Mouse (Mus musculus): ENCODE measurements around the gene Ninj1. TPM values are rescaled to one million over a fixed set of nuclear protein-coding genes. Genes with fewer than 3 reads are reported as not detected.

Ninj1 gene
- polyA plus RNA-seq, 1 experiment from 2014 or later: 65.0 TPM

DNA sequence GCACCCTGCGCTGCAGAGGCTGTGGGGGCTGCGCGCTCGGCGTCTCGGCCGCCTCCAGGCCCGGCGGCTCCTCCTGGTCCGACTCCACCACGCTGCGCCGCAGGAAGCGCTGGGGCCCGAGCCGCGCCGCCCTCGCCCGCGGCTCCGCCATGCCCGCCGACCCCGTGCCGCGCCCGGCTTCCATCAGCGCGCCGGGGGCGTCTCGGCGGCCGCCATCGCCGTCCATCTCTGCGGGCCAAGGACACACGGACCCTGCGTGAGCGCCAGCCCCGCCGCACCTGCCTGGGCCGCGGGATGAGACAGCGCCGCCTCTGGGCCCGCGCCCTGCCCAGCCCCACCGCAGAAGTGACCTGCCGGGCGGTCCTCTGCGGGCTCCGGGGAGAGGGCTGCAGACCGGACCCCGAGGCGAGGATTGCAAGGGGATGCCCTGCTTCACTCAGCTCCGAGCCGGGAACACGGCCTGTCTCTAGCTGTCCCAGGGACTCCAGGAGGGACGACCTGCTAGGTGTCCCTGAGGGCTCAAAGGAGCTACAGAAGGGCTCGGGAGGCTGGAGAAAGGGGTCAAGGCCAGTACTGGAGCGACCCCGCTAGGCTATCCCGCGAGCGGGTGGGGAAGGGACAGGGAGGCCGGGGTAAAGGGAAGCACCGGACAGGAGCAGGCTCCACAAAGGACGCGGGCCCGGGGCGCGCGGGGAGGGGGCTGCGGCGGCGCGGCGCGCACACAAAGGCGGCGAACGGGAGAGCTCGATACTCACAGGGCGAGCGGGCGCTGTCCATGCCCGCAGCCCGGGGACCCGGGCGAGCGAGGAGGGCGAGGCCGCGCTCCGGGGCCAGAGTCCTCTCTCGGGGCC is 40.1 kb upstream of the Ninj1 start:
- peak; percentile 70 for ATAC-seq (ENCODE audit: low read depth)
- Histone ChIP-seq H3K9ac (ENCODE audit: low read depth, low read length) (peak overlapping the region; percentile 72), H3K4me1 (ENCODE audit: control insufficient read depth, insufficient read depth, low read length) (peaks cover 6% of the 10 kb centered on the region; the same call in 1 of the 2 replicates), H3K27me3 (replicated peaks; ENCODE audit: control insufficient read depth, insufficient read depth, low read length) (peaks cover 26% of the 10 kb centered on the region), H3K27ac (replicated peaks; ENCODE audit: low read depth, low read length) (no peak overlapping the region), H3K9me3 (ENCODE audit: control insufficient read depth, low read length) (no peaks in the 10 kb centered on the region), H3K4me3 (ENCODE audit: low read depth, low read length) (peak overlapping the region; percentile 64), H3K4me2 (ENCODE audit: low read depth, low read length) (peak overlapping the region; percentile 92), H3K36me3 (ENCODE audit: control insufficient read depth, insufficient read depth, low read length) (no peaks in the 10 kb centered on the region)
- WGBS: 0% methylated on average over 15 of the region's 98 CpGs
- DNase-seq (ENCODE audit: low spot score): peak; percentile 41

DNA sequence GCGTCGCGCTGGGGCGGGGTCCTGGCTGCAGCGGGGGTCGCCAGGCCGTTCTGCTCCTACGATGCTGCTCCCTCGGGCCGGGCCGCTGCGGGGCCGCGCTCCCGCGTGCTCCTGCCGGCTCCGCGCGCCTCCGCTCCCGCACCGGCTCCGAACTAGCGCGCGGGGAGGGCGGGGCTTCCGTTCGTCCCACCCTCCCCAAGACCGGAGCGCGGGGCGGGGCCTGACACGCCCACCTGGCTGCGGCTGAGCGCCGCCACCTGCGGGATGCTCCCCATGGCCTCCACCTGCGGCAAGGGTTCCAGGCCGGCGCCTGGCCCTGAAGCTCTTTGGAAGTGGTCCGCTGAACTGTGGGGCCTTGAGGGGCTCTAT is 39.4 kb upstream of the Ninj1 start, which contains the start of gene Wnk2:
Gene Wnk2, minus strand, starts transcription at position 157 of the 369 bp plus-strand sequence.
- 2% methylated on average over 20 of the region's 43 CpGs for WGBS
- peak; percentile 82 for DNase-seq (ENCODE audit: low spot score)
- Histone ChIP-seq H3K9me3 (ENCODE audit: control insufficient read depth, low read length) (no peaks in the 10 kb centered on the region), H3K4me1 (ENCODE audit: control insufficient read depth, insufficient read depth, low read length) (peaks cover 6% of the 10 kb centered on the region; the same call in 1 of the 2 replicates), H3K4me2 (ENCODE audit: low read depth, low read length) (peak within 1 kb of the TSS; percentile 92), H3K36me3 (ENCODE audit: control insufficient read depth, insufficient read depth, low read length) (no peaks in the 10 kb centered on the region), H3K9ac (ENCODE audit: low read depth, low read length) (peak within 1 kb of the TSS; percentile 72), H3K27ac (replicated peaks; ENCODE audit: low read depth, low read length) (no peak within 1 kb of the TSS), H3K27me3 (replicated peaks; ENCODE audit: control insufficient read depth, insufficient read depth, low read length) (peaks cover 26% of the 10 kb centered on the region), H3K4me3 (ENCODE audit: low read depth, low read length) (peak within 1 kb of the TSS; percentile 64)
- peak; percentile 75 for ATAC-seq (ENCODE audit: low read depth)

DNA sequence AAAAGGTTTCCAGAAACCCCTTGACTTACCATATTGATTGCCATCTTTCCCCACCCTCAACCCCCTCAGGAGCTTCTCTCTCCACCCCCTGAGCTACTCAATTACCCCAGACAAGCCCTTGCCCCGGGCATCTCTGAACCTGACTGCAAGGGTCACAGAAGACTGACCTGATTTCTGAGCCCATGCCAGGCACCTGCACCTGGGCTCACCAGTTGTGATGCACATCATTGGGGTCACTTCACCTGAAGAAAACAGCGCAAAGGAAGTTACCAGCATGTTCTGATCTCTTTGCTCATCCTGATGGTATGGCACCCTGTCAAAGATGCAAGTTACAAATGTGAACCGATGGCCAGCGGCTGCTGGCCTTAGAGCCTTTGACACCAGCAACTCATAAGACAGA is 38.6 kb upstream of the Ninj1 start:
- no peak overlapping the region for H3K4me2 ChIP-seq (ENCODE audit: low read depth, low read length)
- no peaks in the 10 kb centered on the region for H3K9me3 ChIP-seq (ENCODE audit: control insufficient read depth, low read length)
- H3K36me3 ChIP-seq (ENCODE audit: control insufficient read depth, insufficient read depth, low read length): no peaks in the 10 kb centered on the region
- no peak overlapping the region for H3K9ac ChIP-seq (ENCODE audit: low read depth, low read length)
- H3K4me1 ChIP-seq (ENCODE audit: control insufficient read depth, insufficient read depth, low read length): peaks cover 6% of the 10 kb centered on the region; the same call in 1 of the 2 replicates
- WGBS: 82% methylated on average over 4 of the region's 4 CpGs
- H3K27ac ChIP-seq (replicated peaks; ENCODE audit: low read depth, low read length): no peak overlapping the region
- H3K27me3 ChIP-seq (replicated peaks; ENCODE audit: control insufficient read depth, insufficient read depth, low read length): peaks cover 26% of the 10 kb centered on the region
- no peak for ATAC-seq (ENCODE audit: low read depth)
- no peak overlapping the region for H3K4me3 ChIP-seq (ENCODE audit: low read depth, low read length)
- no peak for DNase-seq (ENCODE audit: low spot score)

DNA sequence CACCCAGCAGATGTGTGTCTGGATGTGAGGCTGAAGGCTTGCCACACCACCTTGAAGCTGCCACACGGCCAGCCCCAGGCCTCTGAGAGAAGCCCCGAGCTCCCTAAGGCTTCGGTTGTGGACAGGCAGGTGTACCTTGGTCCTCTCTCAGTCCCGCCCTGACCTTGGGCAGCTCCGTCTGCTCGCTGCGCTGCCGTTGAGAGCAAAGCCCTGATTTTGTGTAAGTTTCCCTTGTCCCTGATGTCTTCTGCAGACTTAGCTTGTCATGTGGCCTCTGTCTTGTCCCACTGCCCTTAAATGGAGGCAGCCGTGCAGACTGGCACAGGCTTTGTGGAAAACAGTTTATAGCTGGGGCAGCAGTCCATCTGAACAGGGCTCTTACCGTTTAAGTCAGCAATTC is 33.3 kb upstream of the Ninj1 start:
- DNase-seq (ENCODE audit: low spot score): no peak
- 70% methylated on average over 10 of the region's 10 CpGs for WGBS
- no peak overlapping the region for H3K4me2 ChIP-seq (ENCODE audit: low read depth, low read length)
- no peak overlapping the region for H3K27ac ChIP-seq (replicated peaks; ENCODE audit: low read depth, low read length)
- no peak for ATAC-seq (ENCODE audit: low read depth)
- H3K4me1 ChIP-seq (ENCODE audit: control insufficient read depth, insufficient read depth, low read length): no peaks in the 10 kb centered on the region
- H3K9ac ChIP-seq (ENCODE audit: low read depth, low read length): no peak overlapping the region
- H3K36me3 ChIP-seq (ENCODE audit: control insufficient read depth, insufficient read depth, low read length): no peaks in the 10 kb centered on the region
- H3K27me3 ChIP-seq (replicated peaks; ENCODE audit: control insufficient read depth, insufficient read depth, low read length): peaks cover 1% of the 10 kb centered on the region; the same call in 1 of the 2 replicates
- H3K4me3 ChIP-seq (ENCODE audit: low read depth, low read length): no peak overlapping the region
- H3K9me3 ChIP-seq (ENCODE audit: control insufficient read depth, low read length): 0 out of 2 replicates have a peak, but pooled peaks cover 3% of the 10 kb centered on the region

DNA sequence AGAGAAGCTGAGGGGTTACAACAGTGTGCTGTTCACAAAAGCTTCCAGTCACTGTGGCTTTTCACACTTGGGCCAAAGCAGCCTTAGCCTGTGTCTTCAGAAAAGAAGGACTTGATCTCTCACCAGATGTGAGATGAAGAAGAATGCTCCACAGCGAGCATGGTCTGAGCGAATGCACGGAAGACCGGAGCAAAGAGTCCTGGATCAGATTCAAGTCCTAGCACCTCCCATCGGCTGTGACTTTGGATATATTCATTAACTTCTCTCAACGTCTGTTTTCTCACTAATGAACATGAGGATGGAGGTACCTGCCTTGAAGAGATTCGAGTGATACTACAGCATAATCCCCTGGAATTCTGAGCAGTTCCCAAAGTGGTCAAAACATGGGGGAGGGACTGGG is 32.7 kb upstream of the Ninj1 start:
- Histone ChIP-seq H3K36me3 (ENCODE audit: control insufficient read depth, insufficient read depth, low read length) (no peaks in the 10 kb centered on the region), H3K9me3 (ENCODE audit: control insufficient read depth, low read length) (0 out of 2 replicates have a peak, but pooled peaks cover 3% of the 10 kb centered on the region), H3K4me3 (ENCODE audit: low read depth, low read length) (no peak overlapping the region), H3K27ac (replicated peaks; ENCODE audit: low read depth, low read length) (no peak overlapping the region), H3K9ac (ENCODE audit: low read depth, low read length) (no peak overlapping the region), H3K4me2 (ENCODE audit: low read depth, low read length) (no peak overlapping the region), H3K27me3 (replicated peaks; ENCODE audit: control insufficient read depth, insufficient read depth, low read length) (no peaks in the 10 kb centered on the region; the same call in 1 of the 2 replicates), H3K4me1 (ENCODE audit: control insufficient read depth, insufficient read depth, low read length) (no peaks in the 10 kb centered on the region)
- DNase-seq (ENCODE audit: low spot score) (no peak), ATAC-seq (ENCODE audit: low read depth) (no peak)
- WGBS: 47% methylated on average over 7 of the region's 7 CpGs

DNA sequence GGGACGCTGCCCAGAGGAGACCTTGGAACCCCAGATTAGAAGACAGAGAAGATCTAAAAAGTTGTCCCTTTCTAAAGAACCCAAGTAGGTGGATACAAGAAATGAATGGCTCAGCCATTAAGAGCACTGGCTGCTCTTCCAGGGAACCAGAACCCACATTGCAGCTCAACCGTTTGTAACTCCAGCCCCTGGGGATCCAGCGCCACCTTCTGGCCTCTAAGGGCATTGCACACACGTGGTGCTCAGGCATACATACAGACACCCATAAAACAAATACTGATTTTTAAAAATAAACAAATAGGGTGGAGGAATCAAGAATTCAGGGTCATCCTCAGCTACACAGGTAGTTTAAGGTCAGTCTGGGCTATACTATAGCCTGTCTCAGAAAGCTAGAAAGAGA is 30.6 kb upstream of the Ninj1 start:
- no peak for ATAC-seq (ENCODE audit: low read depth)
- no peak overlapping the region for H3K9ac ChIP-seq (ENCODE audit: low read depth, low read length)
- no peaks in the 10 kb centered on the region for H3K27me3 ChIP-seq (replicated peaks; ENCODE audit: control insufficient read depth, insufficient read depth, low read length)
- no peaks in the 10 kb centered on the region for H3K36me3 ChIP-seq (ENCODE audit: control insufficient read depth, insufficient read depth, low read length)
- no peak for DNase-seq (ENCODE audit: low spot score)
- no peak overlapping the region for H3K4me3 ChIP-seq (ENCODE audit: low read depth, low read length)
- H3K4me1 ChIP-seq (ENCODE audit: control insufficient read depth, insufficient read depth, low read length): no peaks in the 10 kb centered on the region
- 70% methylated on average over 4 of the region's 4 CpGs for WGBS
- H3K27ac ChIP-seq (replicated peaks; ENCODE audit: low read depth, low read length): no peak overlapping the region
- H3K4me2 ChIP-seq (ENCODE audit: low read depth, low read length): no peak overlapping the region
- H3K9me3 ChIP-seq (ENCODE audit: control insufficient read depth, low read length): 0 out of 2 replicates have a peak, but pooled peaks cover 3% of the 10 kb centered on the region

DNA sequence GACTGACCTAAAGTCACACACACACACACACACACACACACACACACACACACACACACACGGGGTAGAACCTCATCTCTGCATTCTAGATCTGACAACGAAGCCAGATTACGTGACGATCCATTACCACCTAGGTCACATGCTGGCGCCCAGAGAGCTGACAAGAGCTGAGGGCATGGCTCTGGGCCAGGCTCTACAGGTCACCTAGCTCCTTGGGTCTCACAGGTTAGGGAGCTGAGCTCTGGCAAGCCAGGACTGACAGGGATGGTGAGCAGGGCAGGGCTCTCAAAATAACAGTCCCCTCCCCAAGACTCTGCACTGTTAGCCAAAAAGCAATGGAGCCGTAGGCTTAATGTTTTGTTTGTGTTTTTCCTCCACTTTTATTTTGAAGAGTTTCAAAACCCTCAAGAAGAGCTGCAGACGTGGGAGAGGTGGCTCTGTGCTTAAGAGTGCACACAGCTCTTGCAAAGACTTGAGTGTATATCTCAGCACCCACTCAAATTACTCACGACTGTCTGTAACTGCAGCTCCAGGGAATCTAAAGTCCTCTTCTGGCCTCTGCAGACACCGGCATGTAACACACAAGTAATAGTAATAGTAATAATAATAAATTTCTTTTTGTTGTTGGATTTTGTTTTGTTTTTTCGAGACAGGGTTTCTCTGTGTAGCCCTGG is 29.1 kb upstream of the Ninj1 start:
- Histone ChIP-seq H3K4me3 (ENCODE audit: low read depth, low read length) (no peak overlapping the region), H3K27ac (replicated peaks; ENCODE audit: low read depth, low read length) (no peak overlapping the region), H3K36me3 (ENCODE audit: control insufficient read depth, insufficient read depth, low read length) (no peaks in the 10 kb centered on the region), H3K9ac (ENCODE audit: low read depth, low read length) (no peak overlapping the region), H3K4me1 (ENCODE audit: control insufficient read depth, insufficient read depth, low read length) (no peaks in the 10 kb centered on the region), H3K27me3 (replicated peaks; ENCODE audit: control insufficient read depth, insufficient read depth, low read length) (no peaks in the 10 kb centered on the region), H3K9me3 (ENCODE audit: control insufficient read depth, low read length) (0 out of 2 replicates have a peak, but pooled peaks cover 3% of the 10 kb centered on the region), H3K4me2 (ENCODE audit: low read depth, low read length) (no peak overlapping the region)
- WGBS: 76% methylated on average over 10 of the region's 10 CpGs
- ATAC-seq (ENCODE audit: low read depth): no peak
- no peak for DNase-seq (ENCODE audit: low spot score)

DNA sequence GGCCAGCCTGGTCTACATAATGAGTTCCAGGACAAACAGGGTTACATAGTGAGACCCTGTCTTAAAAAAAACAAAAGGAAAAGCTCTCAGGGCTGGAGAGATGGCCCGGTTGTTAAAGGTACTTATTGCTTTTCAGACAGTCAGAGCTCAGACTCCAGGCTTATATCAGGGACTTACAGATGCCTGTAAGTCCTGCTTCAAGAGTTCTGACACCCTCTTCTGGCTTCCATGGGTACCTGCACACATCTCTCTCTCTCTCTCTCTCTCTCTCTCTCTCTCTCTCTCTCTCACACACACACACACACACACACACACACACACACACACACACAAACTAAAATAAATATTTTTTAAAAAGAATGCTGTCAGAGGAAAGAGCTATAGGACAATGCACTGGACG is 26.0 kb upstream of the Ninj1 start:
- H3K4me2 ChIP-seq (ENCODE audit: low read depth, low read length): no peak overlapping the region

More for the DNA sequence above, 26.0 kb upstream of the Ninj1 start:
- Histone ChIP-seq H3K4me3 (ENCODE audit: low read depth, low read length) (no peak overlapping the region), H3K27ac (replicated peaks; ENCODE audit: low read depth, low read length) (no peak overlapping the region), H3K4me1 (ENCODE audit: control insufficient read depth, insufficient read depth, low read length) (no peaks in the 10 kb centered on the region), H3K9me3 (ENCODE audit: control insufficient read depth, low read length) (0 out of 2 replicates have a peak, but pooled peaks cover 3% of the 10 kb centered on the region), H3K36me3 (ENCODE audit: control insufficient read depth, insufficient read depth, low read length) (no peaks in the 10 kb centered on the region), H3K27me3 (replicated peaks; ENCODE audit: control insufficient read depth, insufficient read depth, low read length) (no peaks in the 10 kb centered on the region), H3K9ac (ENCODE audit: low read depth, low read length) (no peak overlapping the region)
- no peak for DNase-seq (ENCODE audit: low spot score)
- 59% methylated on average over 2 of the region's 2 CpGs for WGBS
- ATAC-seq (ENCODE audit: low read depth): no peak

Measured in embryonic facial prominence, embryonic 14.5 days (tissue).